Mouse (Mus musculus) liver, adult 10 weeks (tissue): Measurements from ENCODE around the gene Cchcr1. TPM values are rescaled to one million over a fixed set of nuclear protein-coding genes. Genes with fewer than 3 reads are reported as not detected.

Experiments
- polyA plus RNA-seq: library from polyadenylated mRNA; stranded (reverse); fragments of 350-450 nt; fragmentation: Illumina TruSeq; extraction: RNeasy Lipid Tissue Mini Kit (QIAGEN cat#74804); gene quantifications from one replicate; pipeline ENCODE4 v1.2.3, GENCODE M21; 2014; ENCODE audit warnings: low read depth, low replicate concordance

Cchcr1 gene
- 0.61 TPM for polyA plus RNA-seq

GRCm38 (mm10) chr17:35516652-35517500, at the start of gene Cchcr1, which contains the start of gene Tcf19:
Gene Cchcr1, plus strand, starts transcription at chr17:35517100.
Gene Tcf19, minus strand, starts transcription at chr17:35516824.

DNA sequence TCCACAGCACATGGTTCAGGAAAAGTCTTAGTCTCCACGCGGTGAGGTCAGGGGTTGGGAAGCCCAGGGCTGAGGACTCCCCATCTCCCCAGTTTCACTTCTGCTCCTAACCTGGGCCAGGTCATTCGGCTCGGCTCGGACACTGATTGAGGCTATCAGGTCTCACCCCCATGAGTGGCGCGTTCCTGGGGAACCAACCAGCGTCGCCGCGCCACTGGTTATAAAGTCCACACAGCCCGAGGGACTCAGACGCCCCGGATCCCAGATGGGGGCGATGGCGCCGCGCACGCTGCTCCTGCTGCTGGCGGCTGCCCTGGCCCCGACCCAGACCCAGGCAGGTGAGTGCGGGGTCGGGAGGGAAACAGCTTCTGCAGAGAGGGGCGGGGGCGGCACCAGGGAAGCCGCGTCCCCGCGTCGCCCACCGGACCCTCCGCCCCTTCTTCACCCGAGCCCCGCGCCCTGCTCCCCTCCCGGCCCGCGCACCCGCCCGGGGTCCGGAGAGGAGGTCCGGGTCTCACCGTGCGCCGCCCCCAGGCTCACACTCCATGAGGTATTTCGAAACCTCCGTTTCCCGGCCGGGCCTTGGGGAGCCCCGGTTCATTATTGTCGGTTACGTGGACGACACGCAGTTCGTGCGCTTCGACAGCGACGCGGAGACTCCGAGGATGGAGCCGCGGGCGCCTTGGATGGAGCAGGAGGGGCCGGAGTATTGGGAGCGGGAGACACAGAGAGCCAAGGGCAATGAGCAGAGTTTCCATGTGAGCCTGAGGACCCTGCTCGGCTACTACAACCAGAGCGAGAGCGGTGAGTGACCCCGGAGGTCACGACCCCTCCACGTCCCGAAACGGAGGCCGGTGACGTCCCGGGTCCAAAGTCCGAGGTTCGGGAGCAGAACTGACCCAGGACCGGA, 46.8 kb upstream of the Cchcr1 start, which contains the start of gene H2-Q10:
H2-Q10 (plus strand) TSS at position 248 of the 910 bp plus-strand sequence.

GRCm38 (mm10) chr17:35505776-35506175, 11.1 kb upstream of the Cchcr1 start, which contains the start of gene Pou5f1:
Gene Pou5f1, plus strand, starts transcription at chr17:35506018.

GRCm38 (mm10) chr17:35532901-35533300, 16.0 kb downstream of the Cchcr1 start, which contains the start of gene Psors1c2:
Gene Psors1c2, plus strand, starts transcription at chr17:35533201.

GRCm38 (mm10) chr17:35551881-35552414, 35.0 kb downstream of the Cchcr1 start, which contains the start of gene Cdsn:
Gene Cdsn, plus strand, starts transcription at chr17:35552128.

GRCm38 (mm10) chr17:35567150-35567549, 50.2 kb downstream of the Cchcr1 start, which contains the start of gene 2300002M23Rik:
Gene 2300002M23Rik, plus strand, starts transcription at chr17:35567450.

Other genes with a start within 250 kb of the Cchcr1 start
- 18.4 TPM for gene H2-Q1, start 196.7 kb upstream of the Cchcr1 start, polyA plus RNA-seq
- 2.7 TPM for gene H2-Q2, start 174.9 kb upstream of the Cchcr1 start, polyA plus RNA-seq
- gene H2-Q4, start 137.5 kb upstream of the Cchcr1 start, polyA plus RNA-seq = 22.6 TPM
- gene H2-Q6, start 92.2 kb upstream of the Cchcr1 start, polyA plus RNA-seq = 10.0 TPM
- 6.8 TPM for gene H2-Q7, start 77.9 kb upstream of the Cchcr1 start, polyA plus RNA-seq
- 511 TPM for gene H2-Q10, start 47.0 kb upstream of the Cchcr1 start, polyA plus RNA-seq
- not detected for gene Pou5f1, start 11.1 kb upstream of the Cchcr1 start, polyA plus RNA-seq
- 0.34 TPM for gene Tcf19, start 276 bp upstream of the Cchcr1 start, polyA plus RNA-seq
- not detected for gene Psors1c2, start 16.1 kb downstream of the Cchcr1 start, polyA plus RNA-seq
- gene Cdsn, start 35.0 kb downstream of the Cchcr1 start, polyA plus RNA-seq = not detected
- not detected for gene 2300002M23Rik, start 50.4 kb downstream of the Cchcr1 start, polyA plus RNA-seq
- gene Sfta2, start 84.4 kb downstream of the Cchcr1 start, polyA plus RNA-seq = not detected
- not detected for gene Gm9573, start 109.5 kb downstream of the Cchcr1 start, polyA plus RNA-seq
- gene Mucl3, start 126.6 kb downstream of the Cchcr1 start, polyA plus RNA-seq = not detected
- 0.85 TPM for gene Vars2, start 150.5 kb downstream of the Cchcr1 start, polyA plus RNA-seq
- gene Gtf2h4, start 156.6 kb downstream of the Cchcr1 start, polyA plus RNA-seq = 2.5 TPM
- gene Ddr1, start 187.5 kb downstream of the Cchcr1 start, polyA plus RNA-seq = 0.13 TPM